Mouse (Mus musculus) neural tube, embryonic 13.5 days (tissue): ENCODE measurements around the gene 1700001O22Rik. TPM values are rescaled to one million over a fixed set of nuclear protein-coding genes. Genes with fewer than 3 reads are reported as not detected.

Experiments
- ATAC-seq: fragments of 200-750 bp; cut with Nextera tagmentation; 2 replicates; pipeline ENCODE4 v1.8.0; 2017; ENCODE audit warnings: low read depth, mild to moderate bottlenecking, moderate TSS enrichment, moderate library complexity
- H3K27ac ChIP-seq: fragments of 300-500 bp; sonication (generic); replicated peaks from 2 replicates; pipeline ENCODE4 v1.5.1; 2015; ENCODE audit warnings: moderate library complexity, mild to moderate bottlenecking, inconsistent platforms
- H3K27me3 ChIP-seq: fragments of 300-500 bp; sonication (generic); 2 replicates; pipeline ENCODE4 v1.6.1; 2015; ENCODE audit warnings: mild to moderate bottlenecking, inconsistent platforms
- H3K36me3 ChIP-seq: fragments of 300-500 bp; sonication (generic); 2 replicates; pipeline ENCODE4 v1.6.1; 2015; ENCODE audit warnings: mild to moderate bottlenecking, inconsistent platforms
- H3K4me1 ChIP-seq: fragments of 300-500 bp; sonication (generic); replicated peaks from 2 replicates; pipeline ENCODE4 v1.6.1; 2015; ENCODE audit warnings: inconsistent platforms
- H3K4me2 ChIP-seq: fragments of 300-500 bp; sonication (generic); 2 replicates; pipeline ENCODE4 v1.6.1; 2015; ENCODE audit warnings: inconsistent platforms, mild to moderate bottlenecking, moderate library complexity
- H3K4me3 ChIP-seq: fragments of 300-500 bp; sonication (generic); 2 replicates; pipeline ENCODE4 v1.5.1; 2015; ENCODE audit warnings: mild to moderate bottlenecking, inconsistent platforms
- H3K9ac ChIP-seq: fragments of 300-500 bp; sonication (generic); 2 replicates; pipeline ENCODE4 v1.6.1; 2015; ENCODE audit warnings: moderate library complexity, mild to moderate bottlenecking, inconsistent platforms
- H3K9me3 ChIP-seq: fragments of 300-500 bp; sonication (generic); 2 replicates; pipeline ENCODE4 v1.6.1; 2016; ENCODE audit warnings: inconsistent platforms
- WGBS: fragments of 180-500 bp; shearing (Covaris S2); methylation state at CpG from one replicate; pipeline ENCODE4 v1.1.7; 2015; 5-methylcytosine and 5-hydroxymethylcytosine counted together
- polyA plus RNA-seq: library from polyadenylated mRNA; unstranded; fragments of >200 nt; fragmentation: Nextera tagmentation; extraction: Ambion mirVana; gene quantifications from 2 replicates; pipeline ENCODE4 v1.2.1, GENCODE M21; 2015

Gene 1700001O22Rik
- polyA plus RNA-seq, 1 experiment from 2014 or later: 0.91 TPM

GRCm38 (mm10) chr2:30830283-30830795 lies 26.9 kb upstream of the 1700001O22Rik start, which contains the start of gene Asb6:
Gene Asb6 (minus strand): TSS chr2:30830333.
- Histone ChIP-seq H3K9ac (no peak within 1 kb of the TSS), H3K36me3 (peaks cover 12% of the 10 kb centered on the region), H3K27ac (no peak within 1 kb of the TSS), H3K9me3 (no peaks in the 10 kb centered on the region), H3K4me3 (no peak within 1 kb of the TSS), H3K4me2 (no peak within 1 kb of the TSS), H3K27me3 (0 out of 2 replicates have a peak, but pooled peaks cover 7% of the 10 kb centered on the region), H3K4me1 (peaks cover 31% of the 10 kb centered on the region)
- ATAC-seq: no peak
- 34% methylated on average over 4 of the region's 4 CpGs for WGBS

GRCm38 (mm10) chr2:30829315-30829714 lies 25.9 kb upstream of the 1700001O22Rik start:
- Histone ChIP-seq H3K9me3 (no peaks in the 10 kb centered on the region), H3K27ac (no peak overlapping the region), H3K36me3 (peaks cover 22% of the 10 kb centered on the region), H3K4me3 (no peak overlapping the region), H3K4me1 (peaks cover 31% of the 10 kb centered on the region), H3K4me2 (no peak overlapping the region), H3K27me3 (0 out of 2 replicates have a peak, but pooled peaks cover 5% of the 10 kb centered on the region), H3K9ac (no peak overlapping the region)
- ATAC-seq: no peak
- WGBS: 29% methylated on average over 5 of the region's 5 CpGs

- under 1% methylated on average over 63 of the region's 63 CpGs for WGBS
- H3K9ac ChIP-seq: peak overlapping the region; percentile 95
- H3K27ac ChIP-seq: peak overlapping the region; percentile 72
- H3K36me3 ChIP-seq: peaks cover 36% of the 10 kb centered on the region
- H3K4me3 ChIP-seq: peak overlapping the region; percentile 75
- peaks cover 30% of the 10 kb centered on the region for H3K4me1 ChIP-seq
- H3K9me3 ChIP-seq: no peaks in the 10 kb centered on the region
- peak; percentile 85 for ATAC-seq
- 0 out of 2 replicates have a peak, but pooled peaks cover 3% of the 10 kb centered on the region for H3K27me3 ChIP-seq
- H3K4me2 ChIP-seq: peak overlapping the region; percentile 91
Observed at GRCm38 (mm10) chr2:30827749-30828475, 24.5 kb upstream of the 1700001O22Rik start.

- Histone ChIP-seq H3K4me2 (peak overlapping the region; percentile 91), H3K36me3 (peaks cover 44% of the 10 kb centered on the region), H3K27me3 (no peaks in the 10 kb centered on the region), H3K4me3 (peak overlapping the region; percentile 75), H3K27ac (peak overlapping the region; percentile 72), H3K9ac (peak overlapping the region; percentile 95), H3K4me1 (peaks cover 37% of the 10 kb centered on the region), H3K9me3 (no peaks in the 10 kb centered on the region)
- 37% methylated on average over 26 of the region's 26 CpGs for WGBS
- no peak for ATAC-seq
Observed at GRCm38 (mm10) chr2:30826825-30827748, 23.6 kb upstream of the 1700001O22Rik start.

GRCm38 (mm10) chr2:30823385-30824153 lies 20.1 kb upstream of the 1700001O22Rik start:
- Histone ChIP-seq H3K27me3 (no peaks in the 10 kb centered on the region), H3K4me1 (peaks cover 38% of the 10 kb centered on the region), H3K36me3 (peaks cover 77% of the 10 kb centered on the region), H3K9me3 (no peaks in the 10 kb centered on the region), H3K27ac (peak overlapping the region; percentile 68), H3K4me2 (no peak overlapping the region), H3K9ac (no peak overlapping the region), H3K4me3 (no peak overlapping the region)
- peak; percentile 44; the same call in 1 of the 2 replicates for ATAC-seq
- 62% methylated on average over 13 of the region's 13 CpGs for WGBS

- H3K27ac ChIP-seq: peak overlapping the region; percentile 68
- no peaks in the 10 kb centered on the region for H3K9me3 ChIP-seq
- no peak overlapping the region for H3K9ac ChIP-seq
- ATAC-seq: no peak
- peaks cover 83% of the 10 kb centered on the region for H3K36me3 ChIP-seq
- WGBS: 91% methylated on average over 8 of the region's 8 CpGs
- H3K4me1 ChIP-seq: peaks cover 39% of the 10 kb centered on the region
- H3K4me3 ChIP-seq: no peak overlapping the region
- H3K27me3 ChIP-seq: no peaks in the 10 kb centered on the region
- no peak overlapping the region for H3K4me2 ChIP-seq
Observed at GRCm38 (mm10) chr2:30822460-30822859, 19.0 kb upstream of the 1700001O22Rik start.

GRCm38 (mm10) chr2:30821073-30821472 lies 17.6 kb upstream of the 1700001O22Rik start:
- Histone ChIP-seq H3K4me3 (no peak overlapping the region), H3K9me3 (no peaks in the 10 kb centered on the region), H3K4me2 (no peak overlapping the region), H3K4me1 (peaks cover 26% of the 10 kb centered on the region), H3K27me3 (no peaks in the 10 kb centered on the region), H3K36me3 (peaks cover 87% of the 10 kb centered on the region), H3K27ac (no peak overlapping the region), H3K9ac (no peak overlapping the region)
- ATAC-seq: no peak
- 95% methylated on average over 3 of the region's 3 CpGs for WGBS

- H3K36me3 ChIP-seq: peaks cover 87% of the 10 kb centered on the region
- no peaks in the 10 kb centered on the region for H3K9me3 ChIP-seq
- no peak overlapping the region for H3K9ac ChIP-seq
- no peak overlapping the region for H3K27ac ChIP-seq
- peaks cover 26% of the 10 kb centered on the region for H3K4me1 ChIP-seq
- WGBS: 96% methylated on average over 5 of the region's 5 CpGs
- no peaks in the 10 kb centered on the region for H3K27me3 ChIP-seq
- no peak overlapping the region for H3K4me2 ChIP-seq
- H3K4me3 ChIP-seq: no peak overlapping the region
- ATAC-seq: no peak
Observed at GRCm38 (mm10) chr2:30819873-30820272, 16.4 kb upstream of the 1700001O22Rik start.

- Histone ChIP-seq H3K9ac (no peak overlapping the region), H3K4me2 (no peak overlapping the region), H3K36me3 (peaks cover 82% of the 10 kb centered on the region), H3K27ac (no peak overlapping the region), H3K27me3 (no peaks in the 10 kb centered on the region), H3K4me3 (no peak overlapping the region), H3K9me3 (no peaks in the 10 kb centered on the region), H3K4me1 (peaks cover 11% of the 10 kb centered on the region)
- 96% methylated on average over 1 of the region's 1 CpGs for WGBS
- ATAC-seq: no peak
Observed at GRCm38 (mm10) chr2:30816383-30816782, 12.9 kb upstream of the 1700001O22Rik start.

- Histone ChIP-seq H3K36me3 (peaks cover 35% of the 10 kb centered on the region), H3K4me2 (peak overlapping the region; percentile 1; the same call in 1 of the 2 replicates), H3K4me3 (no peak overlapping the region), H3K27ac (no peak overlapping the region), H3K9ac (no peak overlapping the region), H3K4me1 (peaks cover 38% of the 10 kb centered on the region), H3K27me3 (no peaks in the 10 kb centered on the region), H3K9me3 (no peaks in the 10 kb centered on the region)
- ATAC-seq: no peak
- WGBS: 72% methylated on average over 7 of the region's 7 CpGs
Observed at GRCm38 (mm10) chr2:30810573-30810972, 7.1 kb upstream of the 1700001O22Rik start.

- H3K4me3 ChIP-seq: peak overlapping the region; percentile 83
- peak overlapping the region; percentile 56 for H3K9ac ChIP-seq
- no peaks in the 10 kb centered on the region for H3K9me3 ChIP-seq
- no peak for ATAC-seq
- H3K4me2 ChIP-seq: peak overlapping the region; percentile 96
- no peak overlapping the region for H3K27ac ChIP-seq
- WGBS: 89% methylated on average over 5 of the region's 5 CpGs
- H3K27me3 ChIP-seq: no peaks in the 10 kb centered on the region
- peaks cover 38% of the 10 kb centered on the region for H3K4me1 ChIP-seq
- peaks cover 24% of the 10 kb centered on the region for H3K36me3 ChIP-seq
Observed at GRCm38 (mm10) chr2:30809503-30809902, 6.0 kb upstream of the 1700001O22Rik start.
